Mouse (Mus musculus) intestine, embryonic 15.5 days (tissue): ENCODE results near the gene Tmem102. TPM values are rescaled to one million over a fixed set of nuclear protein-coding genes. Genes with fewer than 3 reads are reported as not detected.

Experiments
- ATAC-seq: fragments of 200-750 bp; cut with Nextera tagmentation; 2 replicates; pipeline ENCODE4 v1.8.0; 2017; ENCODE audit warnings: moderate TSS enrichment, moderate library complexity
- H3K27ac ChIP-seq: fragments of 300-500 bp; sonication (generic); 2 replicates; pipeline ENCODE4 v1.5.1; 2015; ENCODE audit warnings: mild to moderate bottlenecking, inconsistent platforms
- H3K27me3 ChIP-seq: fragments of 300-500 bp; sonication (generic); replicated peaks from 2 replicates; pipeline ENCODE4 v1.6.1; 2015; ENCODE audit warnings: inconsistent platforms
- H3K36me3 ChIP-seq: fragments of 300-500 bp; sonication (generic); 2 replicates; pipeline ENCODE4 v1.6.1; 2015; ENCODE audit warnings: inconsistent platforms
- H3K4me1 ChIP-seq: fragments of 300-500 bp; sonication (generic); replicated peaks from 2 replicates; pipeline ENCODE4 v1.6.1; 2015; ENCODE audit warnings: inconsistent platforms
- H3K4me2 ChIP-seq: fragments of 300-500 bp; sonication (generic); replicated peaks from 2 replicates; pipeline ENCODE4 v1.6.1; 2015; ENCODE audit warnings: mild to moderate bottlenecking, inconsistent platforms
- H3K4me3 ChIP-seq: fragments of 300-500 bp; sonication (generic); replicated peaks from 2 replicates; pipeline ENCODE4 v1.5.1; 2015; ENCODE audit warnings: inconsistent platforms
- H3K9ac ChIP-seq: fragments of 300-500 bp; sonication (generic); 2 replicates; pipeline ENCODE4 v1.6.1; 2015; ENCODE audit warnings: inconsistent platforms
- H3K9me3 ChIP-seq: fragments of 300-500 bp; sonication (generic); 2 replicates; pipeline ENCODE4 v1.6.1; 2016; ENCODE audit warnings: inconsistent platforms
- WGBS: fragments of 180-500 bp; shearing (Covaris S2); methylation state at CpG from one replicate; pipeline ENCODE4 v1.1.7; 2015; 5-methylcytosine and 5-hydroxymethylcytosine counted together
- polyA plus RNA-seq: library from polyadenylated mRNA; unstranded; fragments of >200 nt; fragmentation: Nextera tagmentation; extraction: Ambion mirVana; gene quantifications from 2 replicates; pipeline ENCODE4 v1.2.1, GENCODE M21; 2015

The Tmem102 gene
- polyA plus RNA-seq, 1 experiment from 2014 or later = 31.4 TPM

DNA sequence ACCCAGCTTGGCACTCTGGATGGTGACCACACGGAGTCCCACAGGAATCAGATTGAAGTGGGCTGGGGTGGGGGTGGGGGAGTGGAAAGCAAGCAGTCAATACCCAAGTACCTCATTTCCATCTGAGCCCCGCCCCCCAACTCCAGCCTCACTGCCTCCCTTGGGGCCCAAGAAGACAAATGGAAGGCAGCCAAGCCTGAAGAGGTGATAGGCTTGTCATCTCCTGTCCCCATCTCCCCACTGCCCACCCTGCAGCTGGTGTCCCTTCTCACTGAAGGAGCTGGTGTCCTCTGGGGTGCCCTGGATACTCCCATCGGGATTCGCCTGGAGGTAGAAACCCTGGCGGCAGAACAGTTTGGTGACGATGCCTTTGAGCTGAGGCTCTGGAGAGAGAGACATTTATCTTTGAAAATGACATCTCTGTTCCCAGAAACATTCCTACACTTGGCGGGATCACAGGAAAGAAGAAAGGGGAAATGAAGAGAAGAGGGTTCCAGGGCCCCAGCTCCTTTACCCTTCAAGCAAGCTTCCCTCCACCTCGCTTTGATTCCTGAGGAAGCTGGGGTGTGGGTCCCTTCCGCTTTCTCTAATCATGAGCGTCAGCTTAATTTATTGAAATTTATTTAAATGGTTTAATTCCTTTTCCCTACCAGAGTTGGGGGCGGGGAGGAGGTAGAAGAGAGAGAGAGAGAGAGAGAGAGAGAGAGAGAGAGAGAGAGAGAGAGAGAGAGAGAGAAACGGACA, 5.9 kb downstream of the Tmem102 start:
- no peak overlapping the region for H3K27ac ChIP-seq
- no peaks in the 10 kb centered on the region for H3K9me3 ChIP-seq
- no peak for ATAC-seq
- 33% methylated on average over 12 of the region's 12 CpGs for WGBS
- H3K4me1 ChIP-seq = peaks cover 52% of the 10 kb centered on the region
- peak overlapping the region; percentile 98 for H3K4me2 ChIP-seq
- no peak overlapping the region for H3K9ac ChIP-seq
- peak overlapping the region; percentile 51; the same call in 1 of the 2 replicates for H3K4me3 ChIP-seq
- H3K36me3 ChIP-seq = no peaks in the 10 kb centered on the region
- H3K27me3 ChIP-seq = peaks cover 2% of the 10 kb centered on the region; the same call in 1 of the 2 replicates

DNA sequence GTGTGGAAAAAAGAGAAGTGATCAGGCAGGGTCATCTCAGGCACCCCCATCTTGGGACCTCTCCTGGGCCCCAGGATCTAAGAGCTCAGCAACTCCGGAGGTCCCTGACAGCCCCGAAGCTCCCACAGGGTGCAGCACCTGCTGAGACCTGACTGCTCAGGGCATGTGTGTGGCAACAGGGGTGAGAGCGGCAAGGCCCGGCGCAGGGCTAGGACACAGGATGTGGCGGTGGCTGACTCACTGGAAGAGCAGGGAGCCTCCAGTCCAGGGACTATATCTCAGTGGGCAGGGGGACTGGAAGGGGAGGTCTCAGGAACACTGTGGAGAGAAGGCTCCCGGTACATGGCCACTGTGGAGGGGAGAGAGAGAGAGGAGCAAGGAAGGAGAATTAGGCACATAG, 7.5 kb downstream of the Tmem102 start:
- H3K4me1 ChIP-seq = peaks cover 36% of the 10 kb centered on the region
- no peak overlapping the region for H3K4me2 ChIP-seq
- no peak for ATAC-seq
- no peak overlapping the region for H3K4me3 ChIP-seq
- H3K36me3 ChIP-seq = no peaks in the 10 kb centered on the region
- WGBS = 80% methylated on average over 7 of the region's 7 CpGs
- H3K9ac ChIP-seq = no peak overlapping the region
- no peaks in the 10 kb centered on the region; the same call in 1 of the 2 replicates for H3K27me3 ChIP-seq
- no peaks in the 10 kb centered on the region for H3K9me3 ChIP-seq
- H3K27ac ChIP-seq = no peak overlapping the region

DNA sequence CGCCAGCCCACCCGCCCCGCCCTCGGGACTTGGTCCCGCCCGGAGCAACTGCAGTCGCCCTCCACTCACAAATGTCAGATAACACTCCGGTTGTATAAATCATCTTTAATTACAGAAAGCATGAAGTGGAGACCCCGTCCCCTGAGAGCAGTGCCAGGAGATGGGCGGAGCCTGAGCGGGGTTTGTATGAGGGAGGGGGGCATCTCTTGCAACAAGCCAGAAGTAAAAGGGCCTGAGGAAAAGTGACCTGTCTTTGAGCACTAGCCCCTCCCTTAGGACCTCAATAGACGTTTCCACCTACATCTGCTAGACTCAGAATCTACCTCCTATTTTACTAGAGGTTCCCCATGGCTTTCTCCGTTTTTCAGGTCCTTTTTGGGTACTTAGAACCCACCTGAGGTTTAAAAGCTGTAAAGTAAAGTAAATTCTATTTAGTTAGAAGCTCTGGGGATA, 9.4 kb downstream of the Tmem102 start:
- Histone ChIP-seq H3K36me3 (no peaks in the 10 kb centered on the region), H3K4me1 (peaks cover 18% of the 10 kb centered on the region), H3K4me2 (peak overlapping the region; percentile 92), H3K4me3 (peak overlapping the region; percentile 44), H3K27ac (no peak overlapping the region), H3K9ac (no peak overlapping the region; the same call in 1 of the 2 replicates), H3K9me3 (no peaks in the 10 kb centered on the region), H3K27me3 (no peaks in the 10 kb centered on the region; the same call in 1 of the 2 replicates)
- WGBS = 5% methylated on average over 13 of the region's 13 CpGs
- ATAC-seq = no peak

DNA sequence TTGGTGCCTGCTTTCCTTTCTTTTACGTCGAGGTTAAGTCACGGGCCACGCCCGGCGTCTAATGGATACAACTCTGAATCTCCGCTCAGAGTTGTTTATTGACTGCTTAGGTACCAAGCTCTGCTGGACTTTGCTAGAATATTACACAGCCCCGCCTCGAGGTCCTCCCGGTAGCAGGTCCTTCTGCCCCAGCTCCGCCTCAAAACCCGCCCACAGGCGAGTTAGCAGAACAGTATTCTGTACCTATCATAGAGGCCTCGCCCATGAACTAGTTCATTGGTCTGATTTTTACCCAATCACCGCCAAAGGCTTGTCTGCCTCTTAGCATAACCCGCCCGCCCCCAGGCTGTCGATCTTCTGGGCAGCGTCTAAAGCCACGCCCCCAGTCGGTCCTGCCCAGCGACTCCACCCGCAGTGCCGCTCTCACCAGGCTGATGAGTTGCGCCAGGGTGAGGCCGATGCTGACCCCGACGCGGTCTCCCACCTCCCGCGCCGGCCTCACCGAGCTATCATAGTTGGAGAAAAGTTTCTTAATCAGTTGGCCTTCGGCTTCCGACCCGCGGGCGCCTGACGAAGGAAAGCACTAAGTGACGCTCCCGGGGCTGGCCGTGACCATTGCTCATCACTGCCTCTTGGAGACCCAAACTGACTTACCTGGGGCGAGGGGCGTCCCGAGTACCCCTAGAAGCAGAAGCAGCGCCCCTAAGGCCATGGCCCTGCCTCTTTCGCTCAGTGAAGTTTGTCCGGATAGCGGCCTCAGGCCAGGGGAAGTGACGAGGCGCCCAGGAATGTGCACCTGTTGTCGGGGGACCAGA, 10.0 kb downstream of the Tmem102 start, which contains the start of gene Chrnb1:
Chrnb1 (minus strand) TSS at position 776 of the 815 bp plus-strand sequence.
- peak within 1 kb of the TSS; percentile 44 for H3K4me3 ChIP-seq
- H3K27me3 ChIP-seq = no peaks in the 10 kb centered on the region
- peak within 1 kb of the TSS; percentile 34 for H3K9ac ChIP-seq
- WGBS = 1% methylated on average over 52 of the region's 52 CpGs
- H3K4me1 ChIP-seq = peaks cover 12% of the 10 kb centered on the region
- no peaks in the 10 kb centered on the region for H3K9me3 ChIP-seq
- ATAC-seq = peak; percentile 99
- H3K36me3 ChIP-seq = no peaks in the 10 kb centered on the region
- H3K4me2 ChIP-seq = peak within 1 kb of the TSS; percentile 92
- no peak within 1 kb of the TSS for H3K27ac ChIP-seq

DNA sequence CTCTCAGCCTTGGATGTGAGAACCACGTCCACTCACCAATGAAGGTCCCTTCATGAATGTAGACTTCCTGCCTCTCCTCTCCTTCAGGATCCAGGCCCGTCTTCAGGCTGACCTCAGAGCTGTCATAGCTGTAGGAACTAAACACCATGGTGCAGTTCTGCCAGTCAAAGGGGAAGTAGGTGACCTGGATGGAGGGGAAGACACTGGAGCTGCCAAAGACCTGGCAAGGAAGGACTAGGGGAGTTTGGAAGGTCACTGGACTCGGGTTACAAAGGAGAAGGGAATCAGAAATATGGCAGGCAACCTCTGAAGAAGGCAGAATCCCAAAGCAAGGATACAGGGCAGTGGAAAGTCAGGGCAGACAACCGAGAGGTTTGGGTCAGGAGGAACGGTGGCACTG, 12.0 kb downstream of the Tmem102 start:
- 69% methylated on average over 5 of the region's 5 CpGs for WGBS
- no peak overlapping the region for H3K9ac ChIP-seq
- no peaks in the 10 kb centered on the region for H3K36me3 ChIP-seq
- no peak for ATAC-seq
- H3K4me2 ChIP-seq = no peak overlapping the region
- no peaks in the 10 kb centered on the region for H3K27me3 ChIP-seq
- H3K4me3 ChIP-seq = no peak overlapping the region
- no peak overlapping the region for H3K27ac ChIP-seq
- H3K4me1 ChIP-seq = no peaks in the 10 kb centered on the region; the same call in 1 of the 2 replicates
- H3K9me3 ChIP-seq = no peaks in the 10 kb centered on the region

DNA sequence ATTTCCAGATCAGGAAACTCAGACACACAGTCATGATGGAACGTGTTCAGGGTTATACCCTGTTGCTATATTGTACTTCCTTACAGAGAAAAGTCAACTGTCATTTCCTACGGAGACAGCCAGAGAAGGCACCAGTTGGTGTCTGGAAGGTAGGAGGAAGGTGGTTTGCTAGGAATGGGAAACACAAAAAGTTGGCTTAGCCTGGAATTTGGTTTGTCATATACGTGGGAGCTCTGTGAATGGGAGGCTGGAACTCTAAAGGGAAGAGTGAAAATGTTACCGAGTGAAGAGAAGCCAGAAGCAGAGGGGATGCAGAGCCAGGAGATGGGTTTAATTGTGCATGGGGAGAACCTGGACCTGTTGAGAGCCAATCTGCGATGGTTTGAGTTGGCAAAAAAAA, 14.0 kb downstream of the Tmem102 start:
- H3K9ac ChIP-seq = no peak overlapping the region
- H3K36me3 ChIP-seq = no peaks in the 10 kb centered on the region
- no peaks in the 10 kb centered on the region; the same call in 1 of the 2 replicates for H3K4me1 ChIP-seq
- no peaks in the 10 kb centered on the region for H3K27me3 ChIP-seq
- 73% methylated on average over 5 of the region's 5 CpGs for WGBS
- H3K4me2 ChIP-seq = no peak overlapping the region
- no peak overlapping the region for H3K27ac ChIP-seq
- ATAC-seq = no peak
- H3K9me3 ChIP-seq = no peaks in the 10 kb centered on the region
- no peak overlapping the region for H3K4me3 ChIP-seq

DNA sequence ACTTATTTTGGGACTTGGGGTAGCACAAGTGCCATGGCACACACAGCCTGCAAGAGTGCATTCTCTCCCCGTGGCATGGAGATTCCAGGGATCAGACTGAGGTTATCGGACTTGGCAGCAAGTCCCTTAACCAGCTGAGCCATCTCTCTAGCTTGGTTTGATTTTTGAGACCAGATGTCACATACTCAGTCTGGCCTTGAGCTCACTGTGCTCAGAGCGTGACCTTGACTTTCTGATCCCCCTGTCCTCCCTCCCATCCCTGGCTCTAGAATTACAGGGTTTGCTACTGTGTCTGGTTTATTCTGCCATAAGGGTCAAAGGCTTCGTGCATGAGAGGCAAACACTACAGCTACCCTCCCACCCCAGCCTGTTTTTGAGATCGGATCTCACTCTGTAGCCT, 16.0 kb downstream of the Tmem102 start:
- no peaks in the 10 kb centered on the region for H3K9me3 ChIP-seq
- H3K4me1 ChIP-seq = no peaks in the 10 kb centered on the region; the same call in 1 of the 2 replicates
- no peaks in the 10 kb centered on the region for H3K36me3 ChIP-seq
- no peak overlapping the region for H3K27ac ChIP-seq
- 55% methylated on average over 5 of the region's 5 CpGs for WGBS
- H3K4me2 ChIP-seq = no peak overlapping the region
- H3K4me3 ChIP-seq = no peak overlapping the region
- ATAC-seq = no peak
- H3K27me3 ChIP-seq = no peaks in the 10 kb centered on the region
- no peak overlapping the region for H3K9ac ChIP-seq

DNA sequence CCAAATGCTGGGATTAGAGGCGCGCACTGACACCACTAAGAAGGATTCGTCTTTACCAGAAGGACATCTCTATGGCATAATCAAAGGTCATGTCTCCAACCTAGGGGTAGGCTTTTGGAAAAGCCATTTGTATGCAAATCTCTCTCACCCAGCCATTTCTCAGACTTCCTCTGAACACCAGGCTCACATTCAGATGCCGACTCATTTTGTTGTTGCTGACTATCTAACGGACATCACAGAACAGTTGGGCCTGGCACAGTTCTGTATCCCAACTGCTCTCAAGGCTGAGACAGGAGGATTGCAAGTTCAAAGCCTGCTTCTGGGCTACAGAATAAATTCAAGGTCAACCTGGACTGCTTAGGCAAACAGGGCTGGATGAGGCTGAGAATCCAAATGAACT, 18.1 kb downstream of the Tmem102 start:
- Histone ChIP-seq H3K4me2 (no peak overlapping the region), H3K27me3 (no peaks in the 10 kb centered on the region), H3K9me3 (no peaks in the 10 kb centered on the region), H3K4me1 (no peaks in the 10 kb centered on the region; the same call in 1 of the 2 replicates), H3K27ac (no peak overlapping the region), H3K36me3 (no peaks in the 10 kb centered on the region), H3K9ac (no peak overlapping the region), H3K4me3 (no peak overlapping the region)
- ATAC-seq = no peak
- 88% methylated on average over 5 of the region's 5 CpGs for WGBS

DNA sequence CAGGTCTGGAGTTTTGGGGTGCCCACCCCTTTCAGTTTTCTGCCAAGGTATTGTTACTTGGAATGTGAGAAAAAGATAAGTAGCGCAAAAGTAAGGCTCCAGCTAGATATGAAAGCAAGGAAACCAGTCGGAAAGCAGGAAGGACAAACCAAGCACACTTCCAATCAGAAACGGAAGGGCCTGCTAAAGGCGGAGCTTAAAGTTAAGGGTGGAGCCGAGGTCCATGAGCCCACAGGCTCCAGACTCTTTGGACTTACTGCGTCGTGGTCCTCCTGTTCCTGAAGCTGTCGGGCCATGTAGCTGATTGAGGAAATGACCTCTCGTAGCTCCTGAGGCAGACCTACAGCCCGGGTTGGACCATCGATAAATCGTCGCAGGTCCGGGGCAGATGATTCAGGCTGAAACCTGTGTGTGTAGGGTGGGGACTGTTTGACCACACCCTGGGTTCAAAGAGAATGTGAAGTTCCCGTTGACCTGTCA, 20.6 kb downstream of the Tmem102 start:
- WGBS = 31% methylated on average over 15 of the region's 15 CpGs
- ATAC-seq = peak; percentile 89
- H3K9ac ChIP-seq = no peak overlapping the region
- H3K4me1 ChIP-seq = no peaks in the 10 kb centered on the region; the same call in 1 of the 2 replicates
- no peaks in the 10 kb centered on the region for H3K27me3 ChIP-seq
- no peaks in the 10 kb centered on the region for H3K9me3 ChIP-seq
- H3K36me3 ChIP-seq = no peaks in the 10 kb centered on the region
- peak overlapping the region; percentile 11; the same call in 1 of the 2 replicates for H3K4me3 ChIP-seq
- peak overlapping the region; percentile 52 for H3K4me2 ChIP-seq
- no peak overlapping the region; the same call in 1 of the 2 replicates for H3K27ac ChIP-seq

DNA sequence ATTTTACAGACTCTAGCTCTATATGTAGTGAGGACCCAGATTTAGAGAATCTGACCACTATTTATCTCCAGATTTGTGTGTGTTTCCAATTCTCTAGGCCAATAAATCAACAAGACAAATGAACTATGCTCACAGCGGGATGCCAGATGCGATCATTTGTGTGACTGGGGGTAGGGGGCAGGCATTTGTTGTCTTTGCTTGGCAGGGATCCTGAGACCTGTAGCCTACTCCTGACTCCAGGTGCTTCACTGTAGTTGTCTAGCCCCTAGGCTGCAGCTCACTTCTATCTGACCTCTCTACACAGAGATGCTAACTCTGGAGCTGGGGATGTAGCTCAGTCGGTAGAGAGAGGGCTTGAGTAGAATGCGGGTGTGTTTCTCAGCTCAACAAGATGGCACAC, 23.6 kb downstream of the Tmem102 start:
- 32% methylated on average over 4 of the region's 4 CpGs for WGBS
- Histone ChIP-seq H3K9me3 (no peaks in the 10 kb centered on the region), H3K4me1 (no peaks in the 10 kb centered on the region; the same call in 1 of the 2 replicates), H3K9ac (no peak overlapping the region), H3K27me3 (no peaks in the 10 kb centered on the region), H3K36me3 (no peaks in the 10 kb centered on the region), H3K4me3 (no peak overlapping the region), H3K4me2 (no peak overlapping the region), H3K27ac (no peak overlapping the region)
- ATAC-seq = no peak

DNA sequence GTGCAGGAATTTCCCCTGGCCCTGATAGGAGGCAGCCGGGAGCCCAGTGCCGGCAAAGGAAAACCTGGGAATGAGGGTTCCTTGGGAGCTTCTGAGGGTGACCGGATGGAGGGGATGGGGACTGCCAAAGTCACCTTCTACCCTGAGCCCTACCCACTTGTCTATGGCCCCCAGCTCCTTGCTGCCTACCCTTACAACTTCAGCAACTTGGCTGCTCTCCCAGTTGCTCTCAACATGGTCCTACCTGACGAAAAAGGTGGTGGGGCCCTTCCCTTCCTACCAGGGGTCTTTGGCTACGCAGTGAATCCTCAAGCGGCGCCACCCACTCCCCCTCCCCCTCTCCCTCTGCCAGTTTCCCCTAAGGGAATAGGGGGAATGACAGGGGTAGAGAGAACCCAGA, 26.4 kb downstream of the Tmem102 start:
- H3K9ac ChIP-seq = no peak overlapping the region
- H3K36me3 ChIP-seq = no peaks in the 10 kb centered on the region
- H3K9me3 ChIP-seq = no peaks in the 10 kb centered on the region
- H3K4me3 ChIP-seq = no peak overlapping the region
- no peaks in the 10 kb centered on the region for H3K4me1 ChIP-seq
- WGBS = 50% methylated on average over 7 of the region's 7 CpGs
- H3K27me3 ChIP-seq = no peaks in the 10 kb centered on the region
- ATAC-seq = no peak
- H3K27ac ChIP-seq = no peak overlapping the region
- no peak overlapping the region for H3K4me2 ChIP-seq

DNA sequence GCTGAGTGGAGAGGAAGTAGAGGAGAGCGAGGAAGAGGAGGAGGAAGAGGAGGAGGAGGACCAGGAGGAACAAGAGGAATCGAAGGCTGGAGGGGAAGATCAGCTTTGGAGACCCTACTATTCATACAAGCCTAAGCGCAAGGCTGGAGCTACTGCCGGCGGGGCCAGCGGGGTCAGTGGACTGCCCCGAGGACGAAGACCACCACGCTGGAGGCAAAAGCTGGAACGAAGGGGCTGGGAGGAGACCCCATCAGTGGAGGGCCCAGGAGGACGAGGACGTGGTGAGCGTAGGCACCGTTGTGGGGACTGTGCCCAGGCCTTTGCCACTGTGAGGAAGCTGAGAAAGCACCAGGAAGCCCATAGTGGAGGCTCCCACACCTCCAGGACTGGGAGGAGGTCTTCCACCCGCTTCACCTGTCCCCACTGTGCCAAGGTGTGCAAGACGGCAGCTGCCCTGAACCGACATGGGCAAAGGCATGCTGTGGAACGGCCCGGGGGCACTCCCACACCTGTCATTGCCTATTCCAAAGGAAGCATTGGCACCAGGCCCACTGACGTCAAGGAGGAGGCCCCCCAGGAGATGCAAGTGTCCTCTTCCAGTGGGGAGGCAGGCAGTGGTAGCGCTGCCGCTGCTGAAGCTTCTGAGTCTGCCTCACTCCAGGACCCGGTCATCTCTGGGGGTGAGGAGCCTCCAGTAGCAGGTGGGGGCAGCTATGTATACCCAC, 27.0 kb downstream of the Tmem102 start:
- H3K9ac ChIP-seq = no peak overlapping the region
- H3K4me1 ChIP-seq = no peaks in the 10 kb centered on the region
- ATAC-seq = no peak
- H3K4me3 ChIP-seq = no peak overlapping the region
- no peak overlapping the region for H3K4me2 ChIP-seq
- no peaks in the 10 kb centered on the region for H3K9me3 ChIP-seq
- H3K27ac ChIP-seq = no peak overlapping the region
- WGBS = 70% methylated on average over 23 of the region's 23 CpGs
- no peaks in the 10 kb centered on the region for H3K36me3 ChIP-seq
- H3K27me3 ChIP-seq = no peaks in the 10 kb centered on the region
